Mouse (Mus musculus) MEL (cell line): ENCODE results near the gene Kcnh7.

Experiments
- CTCF ChIP-seq, 3 experiments: IDR thresholded peaks in 2 of 3; conservative IDR thresholded peaks in 1 of 3; 2 replicates each; pipeline ENCODE4 v1.5.1; 2011 to 2012; ENCODE audit warnings: low read length in 3 of 3, low read depth in 2 of 3, mild to moderate bottlenecking in 2 of 3, improper control_type of control experiment in 1 of 3, inconsistent platforms in 1 of 3, mixed read lengths in 1 of 3, moderate library complexity in 1 of 3; ENCODE audit not compliant: control insufficient read depth in 1 of 3, insufficient read depth in 1 of 3, poor library complexity in 1 of 3, severe bottlenecking in 1 of 3
- USF2 ChIP-seq, 2 experiments: IDR thresholded peaks; 2 replicates each; pipeline ENCODE4 v1.6.1; 2011 to 2012; ENCODE audit warnings: improper control_type of control experiment in 2 of 2, low read length in 2 of 2, borderline replicate concordance in 1 of 2, inconsistent platforms in 1 of 2, low read depth in 1 of 2, mild to moderate bottlenecking in 1 of 2; ENCODE audit not compliant: insufficient read depth in 1 of 2

- TF ChIP-seq CTCF (IDR thresholded peaks at IDR 0.05 in 2 of 3, conservative IDR thresholded peaks at IDR 0.05 in 1 of 3; ENCODE audit: control insufficient read depth in 1 of 3, insufficient read depth in 1 of 3, low read depth in 2 of 3, low read length in 3 of 3, poor library complexity in 1 of 3, severe bottlenecking in 1 of 3) = no peak
- TF ChIP-seq USF2 (IDR thresholded peaks at IDR 0.05; ENCODE audit: borderline replicate concordance in 1 of 2, insufficient read depth in 1 of 2, low read depth in 1 of 2, low read length in 2 of 2) = no peak
Observed at GRCm38 (mm10) chr2:63183563-63184545, at the start of gene Kcnh7.
